Mouse (Mus musculus): Measurements from ENCODE around the gene Rps6ka2.
A peak's percentile ranks its signal among the peaks of the same experiment; 100 is the strongest.
"Not testable (repeated sequence)": the region's sequence is repeated elsewhere in the genome, so short reads cannot be mapped to it uniquely, and the experiment has no call there.

The Rps6ka2 gene

GRCm38 (mm10) chr17:7170304-7171295 is 685 bp downstream of the Rps6ka2 start:
- DNase-seq: peak; percentile 61

GRCm38 (mm10) chr17:7173331-7174028 is 3.6 kb downstream of the Rps6ka2 start:
- DNase-seq: no peak

GRCm38 (mm10) chr17:7175293-7175692 is 5.4 kb downstream of the Rps6ka2 start:
- DNase-seq: no peak

GRCm38 (mm10) chr17:7176394-7176793 is 6.5 kb downstream of the Rps6ka2 start:
- peak; percentile 60 for DNase-seq

GRCm38 (mm10) chr17:7178196-7178595 is 8.3 kb downstream of the Rps6ka2 start:
- DNase-seq: no peak

GRCm38 (mm10) chr17:7182187-7182586 is 12.3 kb downstream of the Rps6ka2 start:
- DNase-seq: no peak

GRCm38 (mm10) chr17:7187037-7187436 is 17.1 kb downstream of the Rps6ka2 start:
- not testable (repeated sequence) for DNase-seq

- no peak for DNase-seq
Measured at GRCm38 (mm10) chr17:7189425-7189824, 19.5 kb downstream of the Rps6ka2 start.

GRCm38 (mm10) chr17:7189975-7190374 is 20.1 kb downstream of the Rps6ka2 start:
- no peak for DNase-seq

- peak; percentile 38 for DNase-seq
Measured at GRCm38 (mm10) chr17:7194140-7194840, 24.4 kb downstream of the Rps6ka2 start.

- DNase-seq: no peak
Measured at GRCm38 (mm10) chr17:7197121-7197925, 27.4 kb downstream of the Rps6ka2 start.

GRCm38 (mm10) chr17:7204771-7205406 is 35.0 kb downstream of the Rps6ka2 start:
- DNase-seq: no peak

GRCm38 (mm10) chr17:7206434-7207145 is 36.7 kb downstream of the Rps6ka2 start:
- DNase-seq: no peak

- DNase-seq: no peak
Measured at GRCm38 (mm10) chr17:7210648-7211047, 40.7 kb downstream of the Rps6ka2 start.

- no peak for DNase-seq
Measured at GRCm38 (mm10) chr17:7211893-7212292, 42.0 kb downstream of the Rps6ka2 start.

GRCm38 (mm10) chr17:7213214-7213613 is 43.3 kb downstream of the Rps6ka2 start:
- DNase-seq: no peak

- DNase-seq: no peak
Measured at GRCm38 (mm10) chr17:7214061-7214460, 44.1 kb downstream of the Rps6ka2 start.

- DNase-seq: no peak
Measured at GRCm38 (mm10) chr17:7217791-7218329, 47.9 kb downstream of the Rps6ka2 start.

GRCm38 (mm10) chr17:7218396-7218795 is 48.5 kb downstream of the Rps6ka2 start:
- no peak for DNase-seq

- no peak for DNase-seq
Measured at GRCm38 (mm10) chr17:7219044-7219718, 49.3 kb downstream of the Rps6ka2 start.

Measured in kidney, postnatal 10 days (tissue).